Mouse (Mus musculus) lung, adult 2 months (tissue): Measurements from ENCODE around the gene Rab35. TPM values are rescaled to one million over a fixed set of nuclear protein-coding genes. Genes with fewer than 3 reads are reported as not detected.

ENCODE experiments used
- DNase-seq: peaks from one replicate; pipeline ENCODE4 v3.0.0; 2022
- H3K4me1 ChIP-seq: fragments of 200-500 bp; 2 replicates; pipeline ENCODE4 v1.6.1; 2011; ENCODE audit warnings: low read length; ENCODE audit not compliant: control insufficient read depth, insufficient read depth
- H3K4me3 ChIP-seq: fragments of 200-500 bp; replicated peaks from 2 replicates; pipeline ENCODE3; 2011; ENCODE audit warnings: low read depth, mild to moderate bottlenecking, control low read depth, low read length; ENCODE audit errors: extremely low read depth
- CTCF ChIP-seq: fragments of 200-500 bp; IDR thresholded peaks from 2 replicates; pipeline ENCODE4 v1.5.1; 2011; ENCODE audit warnings: mild to moderate bottlenecking, low read length, control low read depth; ENCODE audit not compliant: insufficient read depth
- POLR2A ChIP-seq: fragments of 200-500 bp; IDR thresholded peaks from 2 replicates; pipeline ENCODE4 v1.6.1; 2011; ENCODE audit warnings: low read depth, mild to moderate bottlenecking, control low read depth, low read length, borderline replicate concordance; ENCODE audit errors: extremely low read depth
- WGBS: fragments of 180-500 bp; shearing (Covaris S2); methylation state at CpG from one replicate; pipeline ENCODE4 v1.1.7; 2018; 5-methylcytosine and 5-hydroxymethylcytosine counted together
- polyA plus RNA-seq: library from polyadenylated mRNA; depleted of rRNA; stranded (reverse); fragments of >200 nt; gene quantifications from 2 replicates; pipeline ENCODE4 v1.2.3, GENCODE M21; 2012

The Rab35 gene
- polyA plus RNA-seq, 1 experiment: 70.3 TPM

DNA sequence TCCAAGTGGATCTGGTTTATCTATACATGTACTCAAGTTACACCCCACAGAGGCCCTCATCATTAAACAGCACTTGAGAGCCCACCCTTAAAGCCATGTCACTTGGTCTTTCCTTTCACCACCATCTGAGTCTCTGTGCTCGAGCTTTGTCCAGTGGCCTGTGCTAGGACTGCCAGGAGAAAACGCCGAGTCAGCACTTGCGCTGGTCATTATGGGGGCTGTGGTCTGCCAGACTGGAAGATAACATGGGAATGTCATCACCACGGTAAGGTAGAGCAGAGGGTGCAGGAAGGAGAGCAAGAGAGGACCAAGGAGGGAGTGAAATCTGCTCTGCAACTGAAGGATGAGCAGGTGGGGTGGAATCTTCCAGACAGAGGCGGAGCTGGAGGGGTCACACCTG lies 26.6 kb downstream of the Rab35 start:
- no peak overlapping the region for H3K4me3 ChIP-seq
- 71% methylated on average over 6 of the region's 6 CpGs for WGBS
- TF ChIP-seq POLR2A: no peak
- no peak for TF ChIP-seq CTCF
- H3K4me1 ChIP-seq: no peaks in the 10 kb centered on the region
- no peak for DNase-seq

DNA sequence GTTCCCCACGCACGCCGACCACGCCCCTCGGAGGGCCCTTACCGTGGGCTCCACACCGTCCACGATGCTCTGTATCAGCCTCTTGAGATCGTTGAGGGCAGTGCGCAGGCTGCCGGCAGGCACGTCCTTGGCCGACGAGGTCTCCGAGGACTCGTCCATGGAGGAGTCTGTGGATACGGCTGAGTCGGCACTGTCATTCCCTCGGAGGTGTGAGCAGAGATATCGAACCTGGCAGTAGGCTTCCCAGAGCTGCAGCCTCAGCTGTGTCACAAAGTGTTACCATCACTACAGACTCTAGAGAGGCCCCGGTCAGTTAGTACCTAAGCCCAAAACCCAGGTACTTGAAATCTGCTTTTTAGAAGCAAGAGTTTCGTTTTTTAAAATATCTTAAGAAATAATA lies 30.9 kb downstream of the Rab35 start:
- WGBS: 41% methylated on average over 22 of the region's 22 CpGs
- H3K4me3 ChIP-seq: no peak overlapping the region
- no peak for DNase-seq
- no peaks in the 10 kb centered on the region for H3K4me1 ChIP-seq
- no peak for TF ChIP-seq POLR2A
- no peak for TF ChIP-seq CTCF

DNA sequence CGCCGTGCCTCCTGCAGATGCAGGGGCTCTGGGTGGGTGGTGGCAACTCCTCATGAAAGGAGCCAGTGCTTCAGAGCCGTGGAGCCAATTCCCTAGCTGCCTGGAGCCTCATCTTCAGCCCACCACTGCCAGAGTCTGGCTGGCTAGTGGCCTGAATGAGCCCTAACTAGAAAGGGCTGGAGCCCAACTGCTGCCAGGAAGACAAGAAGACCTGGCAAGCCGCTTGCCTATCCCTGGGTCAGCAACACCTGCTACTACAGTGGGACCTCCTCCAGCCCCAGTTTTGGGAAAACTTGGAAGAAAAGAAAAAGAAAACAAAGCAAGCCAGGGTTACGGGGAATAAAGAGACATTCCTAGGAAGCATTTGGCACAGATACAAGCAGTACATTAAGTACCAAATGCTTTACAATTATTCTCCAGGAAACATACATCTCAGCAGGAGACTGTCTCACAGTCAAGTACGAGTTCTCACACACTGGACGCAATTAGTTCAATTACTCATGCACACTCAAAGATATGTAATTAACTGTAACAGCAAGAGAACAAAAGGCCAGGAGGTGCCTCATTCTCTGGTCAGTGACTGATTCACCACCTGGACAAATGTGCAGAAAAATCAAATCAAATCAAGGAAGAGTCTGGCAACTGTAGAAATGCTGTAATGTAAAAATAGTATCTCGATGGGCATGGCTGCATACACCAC lies 34.8 kb downstream of the Rab35 start:
- WGBS: 56% methylated on average over 8 of the region's 8 CpGs
- Histone ChIP-seq H3K4me1 (no peaks in the 10 kb centered on the region), H3K4me3 (no peak overlapping the region)
- no peak for DNase-seq
- TF ChIP-seq POLR2A: no peak
- no peak for TF ChIP-seq CTCF

DNA sequence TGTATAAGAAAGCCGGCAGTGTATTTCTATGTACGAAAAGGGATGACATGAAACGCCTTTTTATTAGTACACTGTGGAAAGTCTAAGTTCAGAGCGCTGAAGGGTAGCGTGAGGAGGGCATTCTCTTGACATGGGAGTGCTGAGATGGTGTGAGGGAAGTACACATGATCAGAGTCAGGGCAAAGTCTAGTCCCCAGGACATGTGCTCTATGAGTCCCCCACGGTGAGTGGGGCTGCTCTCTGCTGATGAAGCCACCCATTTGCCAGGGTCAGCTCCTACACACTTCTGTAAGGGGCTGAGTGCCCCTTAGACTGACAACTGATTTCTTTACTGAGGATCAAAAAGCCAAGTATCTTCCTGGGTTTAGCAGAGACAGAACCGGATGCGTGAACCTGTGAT lies 35.5 kb downstream of the Rab35 start:
- 80% methylated on average over 8 of the region's 8 CpGs for WGBS
- Histone ChIP-seq H3K4me3 (no peak overlapping the region), H3K4me1 (no peaks in the 10 kb centered on the region)
- DNase-seq: no peak
- TF ChIP-seq CTCF (no peak), POLR2A (no peak)

DNA sequence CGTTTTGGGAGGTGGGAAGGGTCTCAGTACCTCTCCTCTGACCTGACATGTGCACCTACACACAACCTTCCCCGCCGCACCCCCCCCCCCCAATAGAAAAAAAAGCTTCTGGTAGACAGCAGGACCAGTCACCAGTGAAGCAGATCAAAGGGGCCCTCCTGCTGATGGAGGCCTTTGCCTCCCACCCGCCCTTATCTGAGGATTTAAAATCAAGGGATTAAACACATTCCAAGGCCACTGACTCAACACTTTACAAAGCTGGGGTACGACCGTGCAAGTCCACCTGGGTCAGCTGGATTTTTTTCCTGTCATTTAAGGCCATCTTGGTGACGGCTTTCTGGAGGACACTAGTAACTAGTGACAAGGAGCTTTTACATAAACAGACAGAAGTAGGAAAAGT lies 36.2 kb downstream of the Rab35 start:
- Histone ChIP-seq H3K4me3 (no peak overlapping the region), H3K4me1 (no peaks in the 10 kb centered on the region)
- DNase-seq: no peak
- WGBS: 41% methylated on average over 7 of the region's 7 CpGs
- TF ChIP-seq POLR2A (no peak), CTCF (no peak)

DNA sequence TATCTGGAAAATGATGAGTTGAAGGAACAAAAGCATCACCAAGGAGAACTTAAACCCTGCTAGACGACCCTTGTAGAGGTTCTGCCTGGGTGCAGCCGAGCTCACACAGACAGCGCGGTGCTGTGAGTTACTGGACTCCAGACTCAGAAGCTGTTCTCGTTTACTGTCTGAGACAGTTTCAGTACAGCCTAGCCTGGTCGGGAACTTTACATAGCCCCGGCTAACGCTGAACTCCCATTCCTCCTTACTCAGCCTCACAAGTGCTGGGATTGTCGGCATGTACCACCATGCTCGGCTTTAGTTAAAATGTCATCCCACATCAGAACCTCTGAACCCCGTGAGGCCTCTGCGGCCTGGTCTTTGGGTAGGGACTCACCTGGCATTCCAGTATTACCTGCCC lies 37.3 kb downstream of the Rab35 start:
- DNase-seq: no peak
- WGBS: 81% methylated on average over 12 of the region's 12 CpGs
- no peak overlapping the region for H3K4me3 ChIP-seq
- TF ChIP-seq POLR2A (no peak), CTCF (no peak)
- no peaks in the 10 kb centered on the region for H3K4me1 ChIP-seq

DNA sequence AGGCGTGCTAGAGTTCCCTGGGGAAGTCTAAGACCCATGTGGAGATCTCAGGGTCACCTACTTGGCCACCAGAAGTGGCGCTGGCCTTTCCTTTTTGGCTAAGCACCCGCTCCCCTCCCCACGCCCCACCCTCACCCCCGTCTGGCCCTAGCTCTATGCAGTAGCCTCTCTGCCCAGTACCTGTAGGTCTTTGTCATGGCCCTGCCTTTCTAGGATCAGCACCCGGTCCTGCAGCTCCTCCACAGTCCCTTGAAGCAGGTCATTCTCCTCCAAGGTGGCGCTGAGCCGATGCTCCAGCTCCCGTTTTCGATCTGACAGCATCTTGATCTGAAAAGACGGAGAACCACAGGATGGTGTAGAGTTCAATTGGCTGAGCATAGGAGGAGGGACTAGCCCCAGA lies 38.3 kb downstream of the Rab35 start:
- no peak overlapping the region for H3K4me3 ChIP-seq

DNA sequence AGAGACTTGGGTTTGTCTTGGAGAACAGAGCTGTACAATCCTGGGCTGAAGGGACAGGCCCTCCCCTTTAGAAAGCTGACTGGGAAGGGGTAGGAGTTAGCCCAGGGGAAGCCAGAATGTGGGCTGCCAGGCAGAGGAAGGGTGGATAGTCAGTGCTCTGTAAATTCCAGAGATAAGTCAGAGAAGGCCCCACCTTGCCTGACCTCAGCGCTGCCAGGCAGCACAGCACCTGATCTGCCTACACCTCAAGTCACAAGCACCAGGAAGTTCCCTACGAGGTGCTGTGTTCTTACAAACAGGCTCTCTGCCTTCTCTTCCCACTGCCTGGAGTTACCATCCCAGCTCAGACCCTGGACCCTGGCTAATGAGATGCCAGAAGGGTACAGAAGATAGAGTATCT lies 38.7 kb downstream of the Rab35 start:
- Histone ChIP-seq H3K4me1 (no peaks in the 10 kb centered on the region), H3K4me3 (no peak overlapping the region)
- no peak for DNase-seq
- TF ChIP-seq CTCF (no peak), POLR2A (no peak)
- WGBS: 49% methylated on average over 2 of the region's 2 CpGs

More for the DNA sequence above, 38.3 kb downstream of the Rab35 start:
- no peak for TF ChIP-seq POLR2A
- no peak for TF ChIP-seq CTCF
- DNase-seq: no peak
- no peaks in the 10 kb centered on the region for H3K4me1 ChIP-seq
- 87% methylated on average over 11 of the region's 11 CpGs for WGBS

DNA sequence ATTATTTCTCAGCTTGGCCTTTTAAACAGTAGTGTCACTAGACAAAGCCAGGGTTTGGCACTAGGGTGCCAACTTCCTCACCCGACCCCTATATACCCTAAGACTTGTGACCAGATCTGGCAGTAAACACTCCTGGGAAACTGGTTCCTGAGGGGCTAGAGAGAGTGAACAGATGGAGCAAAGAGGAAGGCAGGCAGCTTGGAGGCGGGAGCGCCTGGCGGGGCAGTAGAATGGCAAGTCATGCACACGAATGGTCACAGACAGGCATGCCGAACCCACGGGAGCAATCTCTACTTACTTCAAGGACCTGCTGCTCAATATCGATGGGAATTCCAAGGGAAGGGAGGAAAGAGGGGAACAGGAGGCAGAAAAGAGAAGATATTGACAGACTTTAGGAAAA lies 40.1 kb downstream of the Rab35 start:
- Histone ChIP-seq H3K4me1 (no peaks in the 10 kb centered on the region), H3K4me3 (no peak overlapping the region)
- 64% methylated on average over 8 of the region's 8 CpGs for WGBS
- no peak for TF ChIP-seq POLR2A
- TF ChIP-seq CTCF: no peak
- no peak for DNase-seq

DNA sequence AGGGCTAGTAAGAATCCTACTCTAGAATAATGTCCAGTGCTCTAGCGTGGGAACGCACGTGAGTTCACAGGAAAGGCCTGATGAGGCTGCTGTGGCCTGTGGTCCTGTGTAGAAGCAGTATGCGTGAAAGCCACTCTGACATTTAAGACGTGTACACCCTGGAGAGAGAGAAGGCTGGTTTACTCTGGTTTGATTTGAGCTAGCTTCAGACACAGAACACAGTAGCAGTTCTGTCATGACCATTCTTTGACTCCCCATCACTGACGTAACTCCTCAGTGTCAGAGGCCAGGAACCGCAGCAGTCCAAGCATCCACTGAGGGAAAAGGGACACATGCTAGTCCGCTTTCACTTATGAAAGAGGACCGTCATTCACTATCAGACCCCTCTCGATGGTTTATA lies 53.4 kb downstream of the Rab35 start:
- TF ChIP-seq CTCF (no peak), POLR2A (no peak)
- 75% methylated on average over 10 of the region's 10 CpGs for WGBS
- no peak for DNase-seq
- Histone ChIP-seq H3K4me1 (no peaks in the 10 kb centered on the region), H3K4me3 (no peak overlapping the region)
